Mouse (Mus musculus): ENCODE data around the gene Mylk3. TPM values are rescaled to one million over a fixed set of nuclear protein-coding genes. Genes with fewer than 3 reads are reported as not detected.

Gene Mylk3
- polyA plus RNA-seq, 1 experiment from 2014 or later = 0.82 TPM

GRCm38 (mm10) chr8:85323084-85323483, 63.1 kb downstream of the Mylk3 start:
- Histone ChIP-seq H3K9ac (no peak overlapping the region), H3K4me1 (ENCODE audit: insufficient read depth) (no peaks in the 10 kb centered on the region), H3K27ac (ENCODE audit: low read depth) (no peak overlapping the region), H3K4me3 (ENCODE audit: low read depth, low read length) (no peak overlapping the region), H3K36me3 (ENCODE audit: insufficient read depth) (no peaks in the 10 kb centered on the region), H3K9me3 (ENCODE audit: low read depth, low read length) (peaks cover 6% of the 10 kb centered on the region), H3K4me2 (no peak overlapping the region), H3K27me3 (ENCODE audit: insufficient read depth, low read length) (no peaks in the 10 kb centered on the region)
- DNase-seq = no peak
- WGBS = 78% methylated on average over 3 of the region's 3 CpGs
- TF ChIP-seq CTCF (IDR thresholded peaks at IDR 0.05; ENCODE audit: low read depth) = no peak
- ATAC-seq (ENCODE audit: insufficient read depth) = no peak

GRCm38 (mm10) chr8:85321981-85322380, 64.2 kb downstream of the Mylk3 start:
- no peak for ATAC-seq (ENCODE audit: insufficient read depth)
- no peak overlapping the region for H3K4me2 ChIP-seq
- no peaks in the 10 kb centered on the region for H3K4me1 ChIP-seq (ENCODE audit: insufficient read depth)
- H3K27me3 ChIP-seq (ENCODE audit: insufficient read depth, low read length) = no peaks in the 10 kb centered on the region
- H3K9ac ChIP-seq = no peak overlapping the region
- H3K4me3 ChIP-seq (ENCODE audit: low read depth, low read length) = no peak overlapping the region
- H3K9me3 ChIP-seq (ENCODE audit: low read depth, low read length) = peaks cover 8% of the 10 kb centered on the region
- DNase-seq = no peak
- TF ChIP-seq CTCF (IDR thresholded peaks at IDR 0.05; ENCODE audit: low read depth) = no peak
- H3K27ac ChIP-seq (ENCODE audit: low read depth) = no peak overlapping the region
- no peaks in the 10 kb centered on the region for H3K36me3 ChIP-seq (ENCODE audit: insufficient read depth)
- 82% methylated on average over 15 of the region's 15 CpGs for WGBS

- Histone ChIP-seq H3K4me2 (no peak overlapping the region), H3K27ac (ENCODE audit: low read depth) (no peak overlapping the region), H3K27me3 (ENCODE audit: insufficient read depth, low read length) (no peaks in the 10 kb centered on the region), H3K9me3 (ENCODE audit: low read depth, low read length) (peaks cover 8% of the 10 kb centered on the region), H3K4me1 (ENCODE audit: insufficient read depth) (no peaks in the 10 kb centered on the region), H3K36me3 (ENCODE audit: insufficient read depth) (no peaks in the 10 kb centered on the region), H3K9ac (no peak overlapping the region), H3K4me3 (ENCODE audit: low read depth, low read length) (no peak overlapping the region)
- ATAC-seq (ENCODE audit: insufficient read depth) = no peak
- WGBS = 79% methylated on average over 4 of the region's 4 CpGs
- no peak for DNase-seq
- TF ChIP-seq CTCF (IDR thresholded peaks at IDR 0.05; ENCODE audit: low read depth) = no peak
These were observed 67.6 kb downstream of the Mylk3 start for GRCm38 (mm10) chr8:85318534-85318933.

GRCm38 (mm10) chr8:85313036-85313435, 73.1 kb downstream of the Mylk3 start:
- WGBS = 78% methylated on average over 3 of the region's 3 CpGs

GRCm38 (mm10) chr8:85311743-85312142, 74.4 kb downstream of the Mylk3 start:
- H3K4me3 ChIP-seq (ENCODE audit: low read depth, low read length) = no peak overlapping the region
- no peaks in the 10 kb centered on the region for H3K27me3 ChIP-seq (ENCODE audit: insufficient read depth, low read length)
- peak; percentile 74 for TF ChIP-seq CTCF (IDR thresholded peaks at IDR 0.05; ENCODE audit: low read depth)
- no peak overlapping the region for H3K4me2 ChIP-seq
- no peaks in the 10 kb centered on the region for H3K4me1 ChIP-seq (ENCODE audit: insufficient read depth)
- peak; percentile 68 for ATAC-seq (ENCODE audit: insufficient read depth)
- H3K9me3 ChIP-seq (ENCODE audit: low read depth, low read length) = no peaks in the 10 kb centered on the region
- peaks cover 22% of the 10 kb centered on the region for H3K36me3 ChIP-seq (ENCODE audit: insufficient read depth)
- no peak overlapping the region for H3K9ac ChIP-seq
- H3K27ac ChIP-seq (ENCODE audit: low read depth) = no peak overlapping the region
- DNase-seq = peak; percentile 78

More at GRCm38 (mm10) chr8:85313036-85313435, 73.1 kb downstream of the Mylk3 start:
- Histone ChIP-seq H3K36me3 (ENCODE audit: insufficient read depth) (peaks cover 9% of the 10 kb centered on the region), H3K27ac (ENCODE audit: low read depth) (no peak overlapping the region), H3K27me3 (ENCODE audit: insufficient read depth, low read length) (no peaks in the 10 kb centered on the region), H3K9ac (no peak overlapping the region), H3K4me2 (no peak overlapping the region), H3K9me3 (ENCODE audit: low read depth, low read length) (peaks cover under 1% of the 10 kb centered on the region; the same call in 1 of the 2 replicates), H3K4me1 (ENCODE audit: insufficient read depth) (no peaks in the 10 kb centered on the region), H3K4me3 (ENCODE audit: low read depth, low read length) (no peak overlapping the region)
- DNase-seq (no peak), ATAC-seq (ENCODE audit: insufficient read depth) (no peak)
- TF ChIP-seq CTCF (IDR thresholded peaks at IDR 0.05; ENCODE audit: low read depth) = no peak

- no peak for TF ChIP-seq CTCF (IDR thresholded peaks at IDR 0.05; ENCODE audit: low read depth)
- Histone ChIP-seq H3K4me3 (ENCODE audit: low read depth, low read length) (no peak overlapping the region), H3K9me3 (ENCODE audit: low read depth, low read length) (no peaks in the 10 kb centered on the region), H3K27me3 (ENCODE audit: insufficient read depth, low read length) (no peaks in the 10 kb centered on the region), H3K4me1 (ENCODE audit: insufficient read depth) (no peaks in the 10 kb centered on the region), H3K4me2 (no peak overlapping the region), H3K27ac (ENCODE audit: low read depth) (no peak overlapping the region), H3K36me3 (ENCODE audit: insufficient read depth) (peaks cover 49% of the 10 kb centered on the region), H3K9ac (no peak overlapping the region)
- ATAC-seq (ENCODE audit: insufficient read depth) = no peak
- 91% methylated on average over 2 of the region's 2 CpGs for WGBS
- DNase-seq = no peak
These were observed 77.6 kb downstream of the Mylk3 start for GRCm38 (mm10) chr8:85308564-85308963.

GRCm38 (mm10) chr8:85303531-85303930, 82.6 kb downstream of the Mylk3 start:
- Histone ChIP-seq H3K4me1 (ENCODE audit: insufficient read depth) (peaks cover 5% of the 10 kb centered on the region; the same call in 1 of the 2 replicates), H3K27me3 (ENCODE audit: insufficient read depth, low read length) (no peaks in the 10 kb centered on the region), H3K9me3 (ENCODE audit: low read depth, low read length) (no peaks in the 10 kb centered on the region), H3K9ac (no peak overlapping the region), H3K4me3 (ENCODE audit: low read depth, low read length) (no peak overlapping the region), H3K4me2 (no peak overlapping the region), H3K36me3 (ENCODE audit: insufficient read depth) (peaks cover 69% of the 10 kb centered on the region), H3K27ac (ENCODE audit: low read depth) (no peak overlapping the region)
- TF ChIP-seq CTCF (IDR thresholded peaks at IDR 0.05; ENCODE audit: low read depth) = no peak
- DNase-seq (no peak), ATAC-seq (ENCODE audit: insufficient read depth) (no peak)
- 84% methylated on average over 5 of the region's 5 CpGs for WGBS

GRCm38 (mm10) chr8:85302931-85303330, 83.2 kb downstream of the Mylk3 start:
- Histone ChIP-seq H3K36me3 (ENCODE audit: insufficient read depth) (peaks cover 63% of the 10 kb centered on the region), H3K4me1 (ENCODE audit: insufficient read depth) (peaks cover 7% of the 10 kb centered on the region), H3K4me2 (no peak overlapping the region), H3K4me3 (ENCODE audit: low read depth, low read length) (no peak overlapping the region), H3K27me3 (ENCODE audit: insufficient read depth, low read length) (no peaks in the 10 kb centered on the region), H3K27ac (ENCODE audit: low read depth) (no peak overlapping the region), H3K9me3 (ENCODE audit: low read depth, low read length) (no peaks in the 10 kb centered on the region), H3K9ac (no peak overlapping the region)
- WGBS = 78% methylated on average over 3 of the region's 3 CpGs
- TF ChIP-seq CTCF (IDR thresholded peaks at IDR 0.05; ENCODE audit: low read depth) = no peak
- no peak for DNase-seq
- no peak for ATAC-seq (ENCODE audit: insufficient read depth)
